Mouse (Mus musculus): ENCODE measurements at regions not wholly inside any gene's neighbourhood (a gene's known extent, or its start where the extent isn't known, plus 50 kb on each side); places are given as distances from the start of the nearest gene placed in this dataset.
A peak's percentile ranks its signal among the peaks of the same experiment; 100 is the strongest.

GRCm38 (mm10) chr4:9003891-9004290, 765.0 kb upstream of the Car8 start:
- no peak overlapping the region for H3K27ac ChIP-seq (ENCODE audit: low read depth, low read length)
- peaks cover 3% of the 10 kb centered on the region; the same call in 1 of the 2 replicates for H3K4me1 ChIP-seq (replicated peaks; ENCODE audit: control insufficient read depth, insufficient read depth, low read length)
- 94% methylated on average over 1 of the region's 1 CpGs for WGBS
- no peak overlapping the region for H3K4me2 ChIP-seq (ENCODE audit: low read depth, low read length, severe bottlenecking)
- H3K9ac ChIP-seq (ENCODE audit: low read length): no peak overlapping the region
- H3K36me3 ChIP-seq (ENCODE audit: control insufficient read depth, insufficient read depth, low read length): no peaks in the 10 kb centered on the region
- no peaks in the 10 kb centered on the region for H3K27me3 ChIP-seq (ENCODE audit: control insufficient read depth, insufficient read depth, low read length)
- no peaks in the 10 kb centered on the region for H3K9me3 ChIP-seq (ENCODE audit: control insufficient read depth, low read length)
- DNase-seq (ENCODE audit: low spot score) (peak; percentile 36), ATAC-seq (replicated peaks; ENCODE audit: low FRiP score) (no peak)
- H3K4me3 ChIP-seq (ENCODE audit: low read depth, low read length): no peak overlapping the region

- H3K4me1 ChIP-seq (replicated peaks; ENCODE audit: control insufficient read depth, insufficient read depth, low read length): peaks cover 3% of the 10 kb centered on the region; the same call in 1 of the 2 replicates
- no peak overlapping the region for H3K4me3 ChIP-seq (ENCODE audit: low read depth, low read length)
- peak; percentile 47 for DNase-seq (ENCODE audit: low spot score)
- H3K27me3 ChIP-seq (ENCODE audit: control insufficient read depth, insufficient read depth, low read length): no peaks in the 10 kb centered on the region
- no peak for ATAC-seq (replicated peaks; ENCODE audit: low FRiP score)
- no peaks in the 10 kb centered on the region for H3K36me3 ChIP-seq (ENCODE audit: control insufficient read depth, insufficient read depth, low read length)
- no peaks in the 10 kb centered on the region for H3K9me3 ChIP-seq (ENCODE audit: control insufficient read depth, low read length)
- 76% methylated on average over 6 of the region's 6 CpGs for WGBS
- H3K27ac ChIP-seq (ENCODE audit: low read depth, low read length): no peak overlapping the region
- no peak overlapping the region for H3K4me2 ChIP-seq (ENCODE audit: low read depth, low read length, severe bottlenecking)
- H3K9ac ChIP-seq (ENCODE audit: low read length): no peak overlapping the region
These were observed 763.5 kb upstream of the Car8 start for GRCm38 (mm10) chr4:9002380-9002779.

- Histone ChIP-seq H3K4me1 (replicated peaks; ENCODE audit: control insufficient read depth, insufficient read depth, low read length) (no peaks in the 10 kb centered on the region), H3K9me3 (ENCODE audit: control insufficient read depth, low read length) (no peaks in the 10 kb centered on the region; the same call in 1 of the 2 replicates), H3K27me3 (ENCODE audit: control insufficient read depth, insufficient read depth, low read length) (no peaks in the 10 kb centered on the region), H3K36me3 (ENCODE audit: control insufficient read depth, insufficient read depth, low read length) (no peaks in the 10 kb centered on the region), H3K4me3 (ENCODE audit: low read depth, low read length) (no peak overlapping the region), H3K27ac (ENCODE audit: low read depth, low read length) (no peak overlapping the region), H3K4me2 (ENCODE audit: low read depth, low read length, severe bottlenecking) (no peak overlapping the region), H3K9ac (ENCODE audit: low read length) (no peak overlapping the region)
- ATAC-seq (replicated peaks; ENCODE audit: low FRiP score) (no peak), DNase-seq (ENCODE audit: low spot score) (no peak)
- WGBS: 93% methylated on average over 4 of the region's 4 CpGs
These were observed 759.8 kb upstream of the Car8 start for GRCm38 (mm10) chr4:8998606-8999005.

- Histone ChIP-seq H3K4me3 (ENCODE audit: low read depth, low read length) (no peak overlapping the region), H3K4me2 (ENCODE audit: low read depth, low read length, severe bottlenecking) (no peak overlapping the region), H3K9me3 (ENCODE audit: control insufficient read depth, low read length) (no peaks in the 10 kb centered on the region; the same call in 1 of the 2 replicates), H3K27me3 (ENCODE audit: control insufficient read depth, insufficient read depth, low read length) (no peaks in the 10 kb centered on the region), H3K27ac (ENCODE audit: low read depth, low read length) (no peak overlapping the region), H3K9ac (ENCODE audit: low read length) (no peak overlapping the region), H3K4me1 (replicated peaks; ENCODE audit: control insufficient read depth, insufficient read depth, low read length) (peaks cover 13% of the 10 kb centered on the region; the same call in 1 of the 2 replicates), H3K36me3 (ENCODE audit: control insufficient read depth, insufficient read depth, low read length) (no peaks in the 10 kb centered on the region)
- no peak for DNase-seq (ENCODE audit: low spot score)
- WGBS: 75% methylated on average over 1 of the region's 1 CpGs
- no peak for ATAC-seq (replicated peaks; ENCODE audit: low FRiP score)
These were observed 753.3 kb upstream of the Car8 start for GRCm38 (mm10) chr4:8992171-8992570.

- no peak overlapping the region for H3K9ac ChIP-seq (ENCODE audit: low read length)
- DNase-seq (ENCODE audit: low spot score): no peak
- no peak overlapping the region for H3K4me2 ChIP-seq (ENCODE audit: low read depth, low read length, severe bottlenecking)
- H3K4me1 ChIP-seq (replicated peaks; ENCODE audit: control insufficient read depth, insufficient read depth, low read length): peaks cover 13% of the 10 kb centered on the region; the same call in 1 of the 2 replicates
- no peak overlapping the region for H3K4me3 ChIP-seq (ENCODE audit: low read depth, low read length)
- no peaks in the 10 kb centered on the region for H3K27me3 ChIP-seq (ENCODE audit: control insufficient read depth, insufficient read depth, low read length)
- H3K36me3 ChIP-seq (ENCODE audit: control insufficient read depth, insufficient read depth, low read length): no peaks in the 10 kb centered on the region
- H3K9me3 ChIP-seq (ENCODE audit: control insufficient read depth, low read length): no peaks in the 10 kb centered on the region
- no peak for ATAC-seq (replicated peaks; ENCODE audit: low FRiP score)
- no peak overlapping the region for H3K27ac ChIP-seq (ENCODE audit: low read depth, low read length)
- 87% methylated on average over 5 of the region's 5 CpGs for WGBS
These were observed 751.7 kb upstream of the Car8 start for GRCm38 (mm10) chr4:8990551-8990950.

- H3K27me3 ChIP-seq (ENCODE audit: control insufficient read depth, insufficient read depth, low read length): no peaks in the 10 kb centered on the region
- no peak overlapping the region for H3K9ac ChIP-seq (ENCODE audit: low read length)
- ATAC-seq (replicated peaks; ENCODE audit: low FRiP score) (no peak; the same call in 1 of the 2 replicates), DNase-seq (ENCODE audit: low spot score) (no peak)
- H3K4me1 ChIP-seq (replicated peaks; ENCODE audit: control insufficient read depth, insufficient read depth, low read length): peaks cover 13% of the 10 kb centered on the region; the same call in 1 of the 2 replicates
- WGBS: 49% methylated on average over 6 of the region's 6 CpGs
- H3K9me3 ChIP-seq (ENCODE audit: control insufficient read depth, low read length): no peaks in the 10 kb centered on the region
- H3K4me2 ChIP-seq (ENCODE audit: low read depth, low read length, severe bottlenecking): no peak overlapping the region
- H3K27ac ChIP-seq (ENCODE audit: low read depth, low read length): no peak overlapping the region
- no peak overlapping the region for H3K4me3 ChIP-seq (ENCODE audit: low read depth, low read length)
- H3K36me3 ChIP-seq (ENCODE audit: control insufficient read depth, insufficient read depth, low read length): no peaks in the 10 kb centered on the region
These were observed 750.8 kb upstream of the Car8 start for GRCm38 (mm10) chr4:8989614-8990013.

GRCm38 (mm10) chr4:8989110-8989509, 750.3 kb upstream of the Car8 start:
- Histone ChIP-seq H3K36me3 (ENCODE audit: control insufficient read depth, insufficient read depth, low read length) (no peaks in the 10 kb centered on the region), H3K9me3 (ENCODE audit: control insufficient read depth, low read length) (no peaks in the 10 kb centered on the region), H3K27ac (ENCODE audit: low read depth, low read length) (no peak overlapping the region), H3K9ac (ENCODE audit: low read length) (no peak overlapping the region), H3K4me3 (ENCODE audit: low read depth, low read length) (no peak overlapping the region), H3K27me3 (ENCODE audit: control insufficient read depth, insufficient read depth, low read length) (no peaks in the 10 kb centered on the region), H3K4me1 (replicated peaks; ENCODE audit: control insufficient read depth, insufficient read depth, low read length) (peaks cover 13% of the 10 kb centered on the region; the same call in 1 of the 2 replicates), H3K4me2 (ENCODE audit: low read depth, low read length, severe bottlenecking) (no peak overlapping the region)
- ATAC-seq (replicated peaks; ENCODE audit: low FRiP score): no peak
- WGBS: 74% methylated on average over 4 of the region's 4 CpGs
- no peak for DNase-seq (ENCODE audit: low spot score)

- no peak for DNase-seq (ENCODE audit: low spot score)
- no peak for ATAC-seq (replicated peaks; ENCODE audit: low FRiP score)
- Histone ChIP-seq H3K4me3 (ENCODE audit: low read depth, low read length) (no peak overlapping the region), H3K27me3 (ENCODE audit: control insufficient read depth, insufficient read depth, low read length) (no peaks in the 10 kb centered on the region), H3K4me2 (ENCODE audit: low read depth, low read length, severe bottlenecking) (no peak overlapping the region), H3K4me1 (replicated peaks; ENCODE audit: control insufficient read depth, insufficient read depth, low read length) (peaks cover 13% of the 10 kb centered on the region; the same call in 1 of the 2 replicates), H3K27ac (ENCODE audit: low read depth, low read length) (no peak overlapping the region), H3K36me3 (ENCODE audit: control insufficient read depth, insufficient read depth, low read length) (no peaks in the 10 kb centered on the region), H3K9ac (ENCODE audit: low read length) (no peak overlapping the region), H3K9me3 (ENCODE audit: control insufficient read depth, low read length) (no peaks in the 10 kb centered on the region)
- 70% methylated on average over 8 of the region's 8 CpGs for WGBS
These were observed 749.5 kb upstream of the Car8 start for GRCm38 (mm10) chr4:8988345-8988733.

GRCm38 (mm10) chr4:8987544-8988344, 748.9 kb upstream of the Car8 start:
- Histone ChIP-seq H3K27ac (ENCODE audit: low read depth, low read length) (no peak overlapping the region), H3K36me3 (ENCODE audit: control insufficient read depth, insufficient read depth, low read length) (no peaks in the 10 kb centered on the region), H3K9ac (ENCODE audit: low read length) (no peak overlapping the region), H3K4me3 (ENCODE audit: low read depth, low read length) (no peak overlapping the region), H3K4me1 (replicated peaks; ENCODE audit: control insufficient read depth, insufficient read depth, low read length) (peaks cover 13% of the 10 kb centered on the region; the same call in 1 of the 2 replicates), H3K4me2 (ENCODE audit: low read depth, low read length, severe bottlenecking) (no peak overlapping the region), H3K9me3 (ENCODE audit: control insufficient read depth, low read length) (no peaks in the 10 kb centered on the region), H3K27me3 (ENCODE audit: control insufficient read depth, insufficient read depth, low read length) (no peaks in the 10 kb centered on the region)
- ATAC-seq (replicated peaks; ENCODE audit: low FRiP score) (no peak), DNase-seq (ENCODE audit: low spot score) (no peak)
- WGBS: 62% methylated on average over 10 of the region's 10 CpGs
